In the genomic region with DNA sequence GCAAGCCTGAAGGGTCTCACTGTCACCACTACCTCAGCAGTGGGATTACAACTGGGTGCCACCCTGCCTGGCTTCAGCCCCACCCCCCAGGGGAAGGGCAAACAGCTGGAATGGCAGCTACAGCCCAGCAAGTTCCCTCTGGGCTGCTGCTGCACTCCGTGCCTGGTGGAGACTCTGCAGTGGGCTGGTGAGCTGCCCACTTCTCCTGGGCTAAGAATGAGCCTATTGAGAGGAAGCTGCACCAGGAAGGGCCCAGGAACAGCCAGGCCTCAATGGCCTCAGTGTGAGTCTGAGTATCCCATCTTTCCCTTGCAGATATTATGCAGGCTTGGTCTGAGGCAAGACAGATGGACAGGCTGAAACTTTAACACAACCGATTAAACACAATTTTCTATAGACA, we compare ENCODE assay signal across 13 mouse cellular contexts. TPM values are rescaled to one million over a fixed set of nuclear protein-coding genes. Genes with fewer than 3 reads are reported as not detected.
DNase-seq lines count a peak whose midpoint lies in the region; ATAC-seq lines count a peak whose summit lies in the region.
"Had no signal": no experiment of that assay in that cellular context is flagged by ENCODE, and none has a peak within 500 bp of the region (broad histone marks: within the 10 kb centered on the region; RNA-seq: fewer than 3 reads in every experiment).

No protein-coding gene starts in this region.

- DNase-seq in frontal cortex, postnatal 14 days (ENCODE audit: low spot score in 2 of 2) = no peak
- DNase-seq in layer of hippocampus, adult 11-12 months (ENCODE audit: low spot score) = peak; percentile 67
- DNase-seq in layer of hippocampus, postnatal 25 days (ENCODE audit: extremely low spot score in 1 of 2, low spot score in 1 of 2) = no peak
- DNase-seq in brain, adult 2 months (ENCODE audit: low read depth, low spot score) = peak; percentile 94
- DNase-seq in layer of hippocampus, adult 9-11 months = peak; percentile 90
- no peak for DNase-seq in urinary bladder, adult 18-20 months (ENCODE audit: low spot score in 2 of 2)
- DNase-seq: B cell, adult 2 months; cerebellum, adult 8-10 months; gastrocnemius, postnatal 14 days; retina, postnatal 1 day; thymus, adult 18-20 months had no signal

- ATAC-seq in frontal cortex, adult (ENCODE audit: low TSS enrichment) = peak; percentile 66; the same call in 1 of the 2 replicates
- ATAC-seq: intestine, embryonic 16.5 days had no signal

RNA-seq across cellular contexts. Expression of a gene that starts 30.6 kb away (rescaled TPM):
- 100 to 1,000 TPM; 372 to 435 TPM for total RNA-seq in layer of hippocampus, postnatal 25 days (2021)

Comparison
In these comparisons a context has a peak if more than half of its experiments do, and no peak if none do; other contexts are left out.
1. DNase-seq: peak in layer of hippocampus, adult 11-12 months (single experiment), brain, adult 2 months (single experiment) and layer of hippocampus, adult 9-11 months (single experiment); none in frontal cortex, postnatal 14 days (0 of 2), layer of hippocampus, postnatal 25 days (0 of 2) and urinary bladder, adult 18-20 months (0 of 2).